Mouse (Mus musculus): ENCODE results near the gene Yod1.

DNA sequence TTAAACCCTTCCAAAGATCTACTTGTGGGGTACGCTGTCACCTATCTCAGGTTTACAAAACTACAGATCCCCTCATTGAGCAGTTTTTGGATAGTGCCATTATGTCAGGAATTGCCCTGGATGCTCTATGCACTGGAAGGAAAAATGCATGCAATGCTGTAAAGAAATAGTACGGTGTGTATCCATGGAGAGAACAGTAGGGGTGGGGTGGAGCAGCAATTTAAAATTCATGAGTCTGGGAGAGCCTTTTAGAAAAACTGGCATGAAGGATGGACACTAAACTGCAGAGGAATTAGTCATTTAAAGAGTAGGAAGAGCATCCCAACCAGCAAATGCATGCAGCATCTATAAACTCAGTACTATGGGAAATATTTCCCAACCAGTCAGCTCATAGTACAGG is 9.3 kb downstream of the Yod1 start:
- TF ChIP-seq CTCF (IDR thresholded peaks at IDR 0.05; ENCODE audit: low read depth) (no peak), EP300 (IDR thresholded peaks at IDR 0.05; ENCODE audit: low read depth) (no peak)
